Mouse (Mus musculus) neural tube, embryonic 14.5 days (tissue): ENCODE data around the gene Sccpdh. TPM values are rescaled to one million over a fixed set of nuclear protein-coding genes. Genes with fewer than 3 reads are reported as not detected.

Source experiments
- ATAC-seq: fragments of 200-750 bp; cut with Nextera tagmentation; 2 replicates; pipeline ENCODE4 v1.8.0; 2017; ENCODE audit warnings: low read depth, mild to moderate bottlenecking, moderate TSS enrichment, moderate library complexity
- H3K27ac ChIP-seq: fragments of 300-500 bp; sonication (generic); 2 replicates; pipeline ENCODE4 v1.5.1; 2014; ENCODE audit warnings: low read depth, mild to moderate bottlenecking, control low read depth, low read length, moderate library complexity, mixed read lengths
- H3K27me3 ChIP-seq: fragments of 300-500 bp; sonication (generic); 2 replicates; pipeline ENCODE4 v1.6.1; 2014; ENCODE audit warnings: low read length; ENCODE audit not compliant: control insufficient read depth, insufficient read depth
- H3K36me3 ChIP-seq: fragments of 300-500 bp; sonication (generic); 2 replicates; pipeline ENCODE4 v1.6.1; 2014; ENCODE audit warnings: low read length, mixed read lengths; ENCODE audit not compliant: control insufficient read depth, insufficient read depth
- H3K4me1 ChIP-seq: fragments of 300-500 bp; sonication (generic); 2 replicates; pipeline ENCODE4 v1.6.1; 2014; ENCODE audit warnings: low read length; ENCODE audit not compliant: control insufficient read depth, insufficient read depth
- H3K4me2 ChIP-seq: fragments of 300-500 bp; sonication (generic); 2 replicates; pipeline ENCODE4 v1.6.1; 2014; ENCODE audit warnings: mild to moderate bottlenecking, low read depth, low read length, control low read depth
- H3K4me3 ChIP-seq: fragments of 300-500 bp; sonication (generic); 2 replicates; pipeline ENCODE4 v1.5.1; 2014; ENCODE audit warnings: low read depth, low read length, control low read depth, mixed read lengths
- H3K9ac ChIP-seq: fragments of 300-500 bp; sonication (generic); replicated peaks from 2 replicates; pipeline ENCODE4 v1.6.1; 2014; ENCODE audit warnings: low read depth, mild to moderate bottlenecking, control low read depth, low read length, mixed read lengths
- H3K9me3 ChIP-seq: fragments of 300-500 bp; sonication (generic); 2 replicates; pipeline ENCODE4 v1.6.1; 2016; ENCODE audit warnings: low read length; ENCODE audit not compliant: control insufficient read depth
- WGBS: fragments of 180-500 bp; shearing (Covaris S2); extraction: QIAGEN DNeasy Blood & Tissue Kit; methylation state at CpG from one replicate; pipeline ENCODE4 v1.1.7; 2014; 5-methylcytosine and 5-hydroxymethylcytosine counted together
- polyA plus RNA-seq: library from polyadenylated mRNA; unstranded; fragments of >200 nt; fragmentation: Nextera tagmentation; extraction: Ambion mirVana; gene quantifications from 2 replicates; pipeline ENCODE4 v1.2.1, GENCODE M21; 2014

The Sccpdh gene
- polyA plus RNA-seq, 1 experiment from 2014 or later: 186 TPM

GRCm38 (mm10) chr1:179651224-179651623 lies 16.8 kb upstream of the Sccpdh start:
- H3K9ac ChIP-seq: no peak overlapping the region
- ATAC-seq: no peak
- WGBS: 82% methylated on average over 5 of the region's 5 CpGs
- H3K36me3 ChIP-seq: no peaks in the 10 kb centered on the region
- no peak overlapping the region for H3K4me2 ChIP-seq
- H3K9me3 ChIP-seq: no peaks in the 10 kb centered on the region
- no peak overlapping the region for H3K4me3 ChIP-seq
- no peaks in the 10 kb centered on the region for H3K27me3 ChIP-seq
- H3K4me1 ChIP-seq: no peaks in the 10 kb centered on the region
- no peak overlapping the region for H3K27ac ChIP-seq

- ATAC-seq: no peak
- Histone ChIP-seq H3K27ac (no peak overlapping the region), H3K36me3 (no peaks in the 10 kb centered on the region), H3K4me3 (no peak overlapping the region), H3K4me2 (no peak overlapping the region), H3K4me1 (no peaks in the 10 kb centered on the region), H3K27me3 (no peaks in the 10 kb centered on the region), H3K9ac (no peak overlapping the region), H3K9me3 (no peaks in the 10 kb centered on the region)
- WGBS: 92% methylated on average over 5 of the region's 5 CpGs
Measured at GRCm38 (mm10) chr1:179663065-179663464, 4.9 kb upstream of the Sccpdh start.

GRCm38 (mm10) chr1:179664309-179664930 lies 3.6 kb upstream of the Sccpdh start:
- Histone ChIP-seq H3K9me3 (no peaks in the 10 kb centered on the region), H3K9ac (no peak overlapping the region), H3K27ac (no peak overlapping the region), H3K27me3 (no peaks in the 10 kb centered on the region), H3K4me3 (no peak overlapping the region), H3K36me3 (no peaks in the 10 kb centered on the region), H3K4me1 (peaks cover 6% of the 10 kb centered on the region), H3K4me2 (no peak overlapping the region)
- no peak for ATAC-seq
- WGBS: 55% methylated on average over 4 of the region's 4 CpGs

- H3K27ac ChIP-seq: no peak overlapping the region
- H3K4me3 ChIP-seq: peak overlapping the region; percentile 88
- H3K4me2 ChIP-seq: peak overlapping the region; percentile 72
- H3K4me1 ChIP-seq: peaks cover 8% of the 10 kb centered on the region
- no peaks in the 10 kb centered on the region for H3K27me3 ChIP-seq
- H3K36me3 ChIP-seq: no peaks in the 10 kb centered on the region
- H3K9me3 ChIP-seq: no peaks in the 10 kb centered on the region
- H3K9ac ChIP-seq: no peak overlapping the region
- no peak for ATAC-seq
- WGBS: 46% methylated on average over 2 of the region's 2 CpGs
Measured at GRCm38 (mm10) chr1:179666971-179667370, 1.0 kb upstream of the Sccpdh start.

GRCm38 (mm10) chr1:179667450-179667849 lies 560 bp upstream of the Sccpdh start:
- H3K27me3 ChIP-seq: no peaks in the 10 kb centered on the region
- peak overlapping the region; percentile 72 for H3K4me2 ChIP-seq
- peak overlapping the region; percentile 86 for H3K9ac ChIP-seq
- peaks cover 8% of the 10 kb centered on the region for H3K4me1 ChIP-seq
- H3K4me3 ChIP-seq: peak overlapping the region; percentile 88
- 0 out of 2 replicates have a peak, but pooled peaks cover under 1% of the 10 kb centered on the region for H3K36me3 ChIP-seq
- WGBS: under 1% methylated on average over 7 of the region's 7 CpGs
- peak; percentile 13; the same call in 1 of the 2 replicates for ATAC-seq
- H3K9me3 ChIP-seq: no peaks in the 10 kb centered on the region
- H3K27ac ChIP-seq: peak overlapping the region; percentile 83

GRCm38 (mm10) chr1:179668836-179669537 lies 977 bp downstream of the Sccpdh start:
- Histone ChIP-seq H3K4me1 (peaks cover 8% of the 10 kb centered on the region), H3K4me2 (peak overlapping the region; percentile 72), H3K9ac (peak overlapping the region; percentile 86), H3K27me3 (no peaks in the 10 kb centered on the region), H3K9me3 (no peaks in the 10 kb centered on the region), H3K36me3 (peaks cover 12% of the 10 kb centered on the region), H3K4me3 (peak overlapping the region; percentile 88), H3K27ac (peak overlapping the region; percentile 83)
- 18% methylated on average over 12 of the region's 12 CpGs for WGBS
- 0 out of 2 replicates have a peak, but pooled peaks have one; percentile 16 for ATAC-seq

- Histone ChIP-seq H3K9me3 (no peaks in the 10 kb centered on the region), H3K36me3 (peaks cover 32% of the 10 kb centered on the region)
- WGBS: 91% methylated on average over 3 of the region's 3 CpGs
Measured at GRCm38 (mm10) chr1:179674355-179674754, 6.3 kb downstream of the Sccpdh start.

GRCm38 (mm10) chr1:179677031-179677430 lies 9.0 kb downstream of the Sccpdh start:
- 98% methylated on average over 2 of the region's 2 CpGs for WGBS
- Histone ChIP-seq H3K4me2 (no peak overlapping the region), H3K36me3 (peaks cover 53% of the 10 kb centered on the region), H3K27ac (no peak overlapping the region), H3K9me3 (no peaks in the 10 kb centered on the region), H3K9ac (no peak overlapping the region), H3K4me1 (no peaks in the 10 kb centered on the region), H3K4me3 (no peak overlapping the region), H3K27me3 (no peaks in the 10 kb centered on the region)
- no peak for ATAC-seq

More at GRCm38 (mm10) chr1:179674355-179674754, 6.3 kb downstream of the Sccpdh start:
- Histone ChIP-seq H3K4me2 (no peak overlapping the region), H3K4me1 (peaks cover 3% of the 10 kb centered on the region; the same call in 1 of the 2 replicates), H3K4me3 (no peak overlapping the region), H3K9ac (no peak overlapping the region), H3K27me3 (no peaks in the 10 kb centered on the region), H3K27ac (no peak overlapping the region)
- ATAC-seq: no peak

- Histone ChIP-seq H3K4me3 (no peak overlapping the region), H3K36me3 (peaks cover 42% of the 10 kb centered on the region), H3K27me3 (no peaks in the 10 kb centered on the region), H3K9ac (no peak overlapping the region), H3K9me3 (no peaks in the 10 kb centered on the region), H3K4me2 (no peak overlapping the region), H3K27ac (no peak overlapping the region), H3K4me1 (no peaks in the 10 kb centered on the region)
- 94% methylated on average over 4 of the region's 4 CpGs for WGBS
- no peak for ATAC-seq
Measured at GRCm38 (mm10) chr1:179679326-179679725, 11.3 kb downstream of the Sccpdh start.
